Mouse (Mus musculus) stomach, embryonic 14.5 days (tissue): ENCODE measurements around the gene Rasgef1c. TPM values are rescaled to one million over a fixed set of nuclear protein-coding genes. Genes with fewer than 3 reads are reported as not detected.

Source experiments
- ATAC-seq: fragments of 200-750 bp; cut with Nextera tagmentation; 2 replicates; pipeline ENCODE4 v1.8.0; 2017; ENCODE audit warnings: low read depth, moderate TSS enrichment; ENCODE audit not compliant: insufficient number of reproducible peaks, insufficient read depth, low FRiP score
- H3K27ac ChIP-seq: fragments of 300-500 bp; sonication (generic); 2 replicates; pipeline ENCODE4 v1.5.1; 2014; ENCODE audit warnings: mild to moderate bottlenecking, low read length, moderate library complexity, mixed read lengths
- H3K27me3 ChIP-seq: fragments of 300-500 bp; sonication (generic); 2 replicates; pipeline ENCODE4 v1.6.1; 2014; ENCODE audit warnings: low read length, control low read depth, mixed read lengths; ENCODE audit not compliant: control insufficient read depth, insufficient read depth
- H3K36me3 ChIP-seq: fragments of 300-500 bp; sonication (generic); 2 replicates; pipeline ENCODE4 v1.6.1; 2014; ENCODE audit warnings: mild to moderate bottlenecking, control low read depth, low read length, moderate library complexity, mixed read lengths; ENCODE audit not compliant: control insufficient read depth, insufficient read depth
- H3K4me1 ChIP-seq: fragments of 300-500 bp; sonication (generic); 2 replicates; pipeline ENCODE4 v1.6.1; 2014; ENCODE audit warnings: low read length, control low read depth, mixed read lengths; ENCODE audit not compliant: control insufficient read depth, insufficient read depth
- H3K4me2 ChIP-seq: fragments of 300-500 bp; sonication (generic); replicated peaks from 2 replicates; pipeline ENCODE4 v1.6.1; 2014; ENCODE audit warnings: low read depth, low read length, control low read depth
- H3K4me3 ChIP-seq: fragments of 300-500 bp; sonication (generic); 2 replicates; pipeline ENCODE4 v1.5.1; 2014; ENCODE audit warnings: low read depth, low read length, control low read depth
- H3K9ac ChIP-seq: fragments of 300-500 bp; sonication (generic); replicated peaks from 2 replicates; pipeline ENCODE4 v1.6.1; 2014; ENCODE audit warnings: low read depth, mild to moderate bottlenecking, control low read depth, low read length, moderate library complexity, mixed read lengths
- H3K9me3 ChIP-seq: fragments of 300-500 bp; sonication (generic); 2 replicates; pipeline ENCODE4 v1.6.1; 2016; ENCODE audit warnings: low read depth, low read length, control low read depth; ENCODE audit not compliant: control insufficient read depth
- whole genome bisulfite sequencing: fragments of 180-500 bp; shearing (Covaris S2); extraction: QIAGEN DNeasy Blood & Tissue Kit; methylation state at CpG from one replicate; pipeline ENCODE4 v1.1.7; 2014; 5-methylcytosine and 5-hydroxymethylcytosine counted together
- polyA plus RNA-seq: library from polyadenylated mRNA; unstranded; fragments of >200 nt; fragmentation: Nextera tagmentation; extraction: Ambion mirVana; gene quantifications from 2 replicates; pipeline ENCODE4 v1.2.1, GENCODE M21; 2014

The Rasgef1c gene
- polyA plus RNA-seq, 1 experiment from 2014 or later, result 0.54 TPM

DNA sequence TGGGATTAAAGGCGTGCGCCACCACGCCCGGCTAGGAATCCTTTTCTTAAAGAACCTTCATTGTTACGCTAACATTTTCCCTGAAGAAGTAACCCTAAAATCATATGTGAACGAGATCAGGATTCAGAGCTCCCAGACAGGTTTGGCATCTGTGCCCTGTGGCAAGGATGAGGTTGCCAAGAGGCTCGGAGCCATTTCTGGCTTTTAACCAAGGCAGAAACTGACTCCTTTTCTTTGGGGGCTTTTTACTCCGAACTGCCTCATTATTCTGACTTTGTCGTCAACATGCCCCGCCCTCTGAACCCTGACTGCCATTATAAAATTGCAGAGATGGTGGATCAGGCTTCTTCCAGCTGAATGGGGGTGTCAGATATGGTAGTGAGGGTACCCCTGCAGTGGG, 106.1 kb downstream of the Rasgef1c start:
- no peak overlapping the region for H3K4me2 ChIP-seq
- H3K9ac ChIP-seq, result no peak overlapping the region
- H3K36me3 ChIP-seq, result no peaks in the 10 kb centered on the region
- H3K27me3 ChIP-seq, result no peaks in the 10 kb centered on the region
- no peak overlapping the region for H3K27ac ChIP-seq
- no peak overlapping the region for H3K4me3 ChIP-seq
- no peak for ATAC-seq
- no peaks in the 10 kb centered on the region for H3K4me1 ChIP-seq
- 78% methylated on average over 10 of the region's 10 CpGs for WGBS
- H3K9me3 ChIP-seq, result no peaks in the 10 kb centered on the region

- no peaks in the 10 kb centered on the region for H3K9me3 ChIP-seq
- H3K27ac ChIP-seq, result no peak overlapping the region
- no peaks in the 10 kb centered on the region for H3K4me1 ChIP-seq
- WGBS, result 52% methylated on average over 5 of the region's 5 CpGs
- ATAC-seq, result no peak
- H3K4me3 ChIP-seq, result no peak overlapping the region
- no peak overlapping the region for H3K9ac ChIP-seq
- no peaks in the 10 kb centered on the region for H3K36me3 ChIP-seq
- no peak overlapping the region for H3K4me2 ChIP-seq
- H3K27me3 ChIP-seq, result no peaks in the 10 kb centered on the region
These were observed 106.6 kb downstream of the Rasgef1c start for GRCm38 (mm10) chr11:50008231-50008630.

GRCm38 (mm10) chr11:50013016-50013415, 111.4 kb downstream of the Rasgef1c start:
- H3K36me3 ChIP-seq, result no peaks in the 10 kb centered on the region
- H3K4me1 ChIP-seq, result no peaks in the 10 kb centered on the region
- WGBS, result 76% methylated on average over 6 of the region's 6 CpGs
- no peak overlapping the region for H3K9ac ChIP-seq
- no peak overlapping the region for H3K4me3 ChIP-seq
- no peaks in the 10 kb centered on the region for H3K27me3 ChIP-seq
- no peak for ATAC-seq
- H3K9me3 ChIP-seq, result no peaks in the 10 kb centered on the region
- H3K4me2 ChIP-seq, result no peak overlapping the region
- no peak overlapping the region for H3K27ac ChIP-seq

- H3K4me3 ChIP-seq, result no peak overlapping the region
- no peak overlapping the region for H3K27ac ChIP-seq
- H3K9me3 ChIP-seq, result no peaks in the 10 kb centered on the region
- H3K4me1 ChIP-seq, result no peaks in the 10 kb centered on the region
- H3K9ac ChIP-seq, result no peak overlapping the region
- no peak for ATAC-seq
- 79% methylated on average over 5 of the region's 5 CpGs for WGBS
- no peaks in the 10 kb centered on the region for H3K36me3 ChIP-seq
- H3K4me2 ChIP-seq, result no peak overlapping the region
- H3K27me3 ChIP-seq, result no peaks in the 10 kb centered on the region
These were observed 114.9 kb downstream of the Rasgef1c start for GRCm38 (mm10) chr11:50016503-50016902.

- no peak overlapping the region for H3K9ac ChIP-seq
- no peak for ATAC-seq
- WGBS, result 64% methylated on average over 7 of the region's 7 CpGs
These were observed 115.9 kb downstream of the Rasgef1c start for GRCm38 (mm10) chr11:50017511-50017910.

GRCm38 (mm10) chr11:50018848-50019247, 117.2 kb downstream of the Rasgef1c start:
- Histone ChIP-seq H3K9me3 (no peaks in the 10 kb centered on the region), H3K27ac (no peak overlapping the region), H3K27me3 (no peaks in the 10 kb centered on the region), H3K9ac (no peak overlapping the region), H3K4me3 (no peak overlapping the region), H3K4me1 (no peaks in the 10 kb centered on the region), H3K4me2 (no peak overlapping the region), H3K36me3 (no peaks in the 10 kb centered on the region)
- ATAC-seq, result no peak

More at GRCm38 (mm10) chr11:50017511-50017910, 115.9 kb downstream of the Rasgef1c start:
- H3K4me3 ChIP-seq, result no peak overlapping the region
- H3K27me3 ChIP-seq, result no peaks in the 10 kb centered on the region
- H3K36me3 ChIP-seq, result no peaks in the 10 kb centered on the region
- no peak overlapping the region for H3K27ac ChIP-seq
- no peaks in the 10 kb centered on the region for H3K9me3 ChIP-seq
- no peaks in the 10 kb centered on the region for H3K4me1 ChIP-seq
- no peak overlapping the region for H3K4me2 ChIP-seq

GRCm38 (mm10) chr11:50022085-50022484, 120.5 kb downstream of the Rasgef1c start:
- no peak overlapping the region for H3K9ac ChIP-seq
- no peak for ATAC-seq
- no peak overlapping the region for H3K27ac ChIP-seq
- H3K36me3 ChIP-seq, result no peaks in the 10 kb centered on the region
- WGBS, result 71% methylated on average over 3 of the region's 3 CpGs
- H3K4me2 ChIP-seq, result no peak overlapping the region
- no peak overlapping the region for H3K4me3 ChIP-seq
- H3K27me3 ChIP-seq, result no peaks in the 10 kb centered on the region
- 0 out of 2 replicates have a peak, but pooled peaks cover 5% of the 10 kb centered on the region for H3K4me1 ChIP-seq
- H3K9me3 ChIP-seq, result no peaks in the 10 kb centered on the region

GRCm38 (mm10) chr11:50024445-50024832, 122.8 kb downstream of the Rasgef1c start:
- H3K4me3 ChIP-seq, result peak overlapping the region; percentile 95
- ATAC-seq, result no peak
- WGBS, result 64% methylated on average over 6 of the region's 6 CpGs
- no peaks in the 10 kb centered on the region for H3K27me3 ChIP-seq
- no peak overlapping the region for H3K27ac ChIP-seq
- H3K9me3 ChIP-seq, result no peaks in the 10 kb centered on the region
- no peak overlapping the region for H3K9ac ChIP-seq
- H3K4me2 ChIP-seq, result peak overlapping the region; percentile 87
- H3K36me3 ChIP-seq, result no peaks in the 10 kb centered on the region
- H3K4me1 ChIP-seq, result 0 out of 2 replicates have a peak, but pooled peaks cover 5% of the 10 kb centered on the region
